Mouse (Mus musculus) CH12.LX (cell line): ENCODE data around the gene Prkg1. TPM values are rescaled to one million over a fixed set of nuclear protein-coding genes. Genes with fewer than 3 reads are reported as not detected.

ENCODE experiments used
- DNase-seq: peaks from one replicate; pipeline ENCODE4 v3.0.0-alpha.2; 2013; ENCODE audit errors: extremely low read depth
- H3K27ac ChIP-seq: 2 replicates; pipeline ENCODE4 v1.5.1; 2012; ENCODE audit warnings: low read depth, mild to moderate bottlenecking, control low read depth, moderate library complexity; ENCODE audit not compliant: insufficient read depth
- H3K27me3 ChIP-seq: replicated peaks from 2 replicates; pipeline ENCODE3; 2012; ENCODE audit warnings: inconsistent platforms
- H3K36me3 ChIP-seq, 2 experiments: replicated peaks in 1 of 2; 2 replicates each; pipeline versions ENCODE3 to v1.6.1; 2012; ENCODE audit warnings: inconsistent platforms in 1 of 2, low read length in 1 of 2, mild to moderate bottlenecking in 1 of 2, mixed read lengths in 1 of 2, moderate library complexity in 1 of 2; ENCODE audit not compliant: control insufficient read depth in 1 of 2, insufficient read depth in 1 of 2
- H3K4me1 ChIP-seq, 2 experiments: 2 replicates each; pipeline ENCODE4 v1.6.1; 2012; ENCODE audit warnings: inconsistent platforms in 1 of 2, moderate library complexity in 1 of 2; ENCODE audit not compliant: insufficient read depth in 2 of 2, control insufficient read depth in 1 of 2
- H3K4me2 ChIP-seq: 2 replicates; pipeline ENCODE4 v1.6.1; 2012; ENCODE audit warnings: low read depth, mild to moderate bottlenecking, control low read depth; ENCODE audit not compliant: poor library complexity, insufficient read depth, severe bottlenecking
- H3K4me3 ChIP-seq, 3 experiments: fragments of 150-350 bp in 1 of 3; sonication (generic) in 1 of 3; replicated peaks in 1 of 3; 2 replicates each; pipeline versions ENCODE3 to v1.5.1; 2011 to 2012; ENCODE audit warnings: low read depth in 2 of 3, low read length in 2 of 3, mild to moderate bottlenecking in 2 of 3, moderate library complexity in 2 of 3, control low read depth in 1 of 3, improper control_type of control experiment in 1 of 3, inconsistent platforms in 1 of 3, mixed read lengths in 1 of 3; ENCODE audit not compliant: poor library complexity in 1 of 3
- H3K79me2 ChIP-seq: replicated peaks from 2 replicates; pipeline ENCODE4 v1.6.1; 2012; ENCODE audit warnings: mild to moderate bottlenecking, moderate library complexity; ENCODE audit not compliant: control insufficient read depth, poor library complexity, insufficient read depth, severe bottlenecking; ENCODE audit errors: extremely low read depth
- H3K9ac ChIP-seq: 2 replicates; pipeline ENCODE4 v1.6.1; 2012; ENCODE audit warnings: low read depth, mild to moderate bottlenecking, control low read depth, moderate library complexity; ENCODE audit not compliant: insufficient read depth
- H3K9me3 ChIP-seq: replicated peaks from 2 replicates; pipeline ENCODE3; 2012; ENCODE audit warnings: low read length, inconsistent platforms, mixed read lengths
- BHLHE40 ChIP-seq: IDR thresholded peaks from 2 replicates; pipeline ENCODE4 v1.6.1; 2011; ENCODE audit warnings: mild to moderate bottlenecking, low read depth, low read length, improper control_type of control experiment
- CHD1 ChIP-seq: IDR thresholded peaks from 2 replicates; pipeline ENCODE4 v1.6.1; 2012; ENCODE audit warnings: low read depth, low read length, improper control_type of control experiment, inconsistent platforms
- ELF1 ChIP-seq: IDR thresholded peaks from 2 replicates; pipeline ENCODE4 v1.6.1; 2014; ENCODE audit warnings: low read depth, mild to moderate bottlenecking, inconsistent platforms, low read length, improper control_type of control experiment
- EP300 ChIP-seq: IDR thresholded peaks from 2 replicates; pipeline ENCODE4 v1.6.1; 2011; ENCODE audit warnings: low read length, improper control_type of control experiment
- ETS1 ChIP-seq: conservative IDR thresholded peaks from 2 replicates; pipeline ENCODE4 v1.6.1; 2012; ENCODE audit warnings: low read depth, mild to moderate bottlenecking, inconsistent platforms, low read length, improper control_type of control experiment, moderate library complexity
- HCFC1 ChIP-seq: IDR thresholded peaks from 2 replicates; pipeline ENCODE4 v1.6.1; 2012; ENCODE audit warnings: low read depth, mild to moderate bottlenecking, inconsistent platforms, low read length, improper control_type of control experiment
- JUN ChIP-seq: IDR thresholded peaks from 2 replicates; pipeline ENCODE4 v1.6.1; 2011; ENCODE audit warnings: low read depth, mild to moderate bottlenecking, low read length, improper control_type of control experiment, moderate library complexity; ENCODE audit not compliant: insufficient read depth
- MAFK ChIP-seq: IDR thresholded peaks from 2 replicates; pipeline ENCODE4 v1.6.1; 2011; ENCODE audit warnings: low read length, improper control_type of control experiment; ENCODE audit not compliant: insufficient replicate concordance
- NELFE ChIP-seq: IDR thresholded peaks from 2 replicates; pipeline ENCODE4 v1.6.1; 2011; ENCODE audit warnings: low read depth, low read length, improper control_type of control experiment
- NRF1 ChIP-seq: IDR thresholded peaks from 2 replicates; pipeline ENCODE4 v1.6.1; 2014; ENCODE audit warnings: low read depth, mild to moderate bottlenecking, inconsistent platforms, low read length, improper control_type of control experiment, moderate library complexity
- PAX5 ChIP-seq: IDR thresholded peaks from 2 replicates; pipeline ENCODE4 v1.6.1; 2012; ENCODE audit warnings: low read length, inconsistent platforms, mixed read lengths
- POLR2AphosphoS2 ChIP-seq: IDR thresholded peaks from 2 replicates; pipeline ENCODE4 v1.6.1; 2011; ENCODE audit warnings: low read depth, low read length, improper control_type of control experiment
- RAD21 ChIP-seq: IDR thresholded peaks from 2 replicates; pipeline ENCODE4 v1.6.1; 2011; ENCODE audit warnings: low read depth, mild to moderate bottlenecking, low read length, improper control_type of control experiment, moderate library complexity
- RCOR1 ChIP-seq: conservative IDR thresholded peaks from 2 replicates; pipeline ENCODE4 v1.6.1; 2012; ENCODE audit warnings: low read depth, mild to moderate bottlenecking, inconsistent platforms, low read length, improper control_type of control experiment
- TCF12 ChIP-seq: IDR thresholded peaks from 2 replicates; pipeline ENCODE4 v1.6.1; 2014; ENCODE audit warnings: low read depth, mild to moderate bottlenecking, inconsistent platforms, low read length, improper control_type of control experiment
- UBTF ChIP-seq: IDR thresholded peaks from 2 replicates; pipeline ENCODE4 v1.6.1; 2012; ENCODE audit warnings: low read depth, mild to moderate bottlenecking, inconsistent platforms, low read length, improper control_type of control experiment, moderate library complexity
- USF1 ChIP-seq: IDR thresholded peaks from 2 replicates; pipeline ENCODE4 v1.6.1; 2014; ENCODE audit warnings: low read depth, mild to moderate bottlenecking, inconsistent platforms, low read length, improper control_type of control experiment
- ZC3H11A ChIP-seq: IDR thresholded peaks from 2 replicates; pipeline ENCODE4 v1.6.1; 2012; ENCODE audit warnings: low read depth, mild to moderate bottlenecking, inconsistent platforms, low read length, improper control_type of control experiment
- ZKSCAN1 ChIP-seq: IDR thresholded peaks from 2 replicates; pipeline ENCODE4 v1.6.1; 2012; ENCODE audit warnings: low read depth, inconsistent platforms, low read length, improper control_type of control experiment, borderline replicate concordance
- dilution Hi-C: fragments of 300-500 bp; cut with MboI; formaldehyde crosslinking; loops from 2 replicates; pipeline ENCODE4 v1.14.3; 2020; ENCODE audit warnings: low sequenced_read_pairs; ENCODE audit not compliant: extremely low pct_unique_long_range_greater_than_20kb, extremely low pct_ligation_motif_present
- in situ Hi-C: fragments of 300-500 bp; cut with MboI; formaldehyde crosslinking; loops from 3 replicates; pipeline ENCODE4 v1.14.3; 2019; ENCODE audit warnings: low sequenced_read_pairs, low pct_ligation_motif_present, low pct_unique_long_range_greater_than_20kb, mixed read lengths
- polyA plus RNA-seq: library from polyadenylated mRNA; unstranded; fragments of >175 nt; gene quantifications from 2 replicates; pipeline ENCODE4 v1.2.1, GENCODE M21; 2012; ENCODE audit warnings: low read depth; ENCODE audit not compliant: insufficient read length
- total RNA-seq, 2 experiments: library from RNA; depleted of rRNA; stranded (reverse); fragments of 300-350 nt in 1 of 2; fragments of >200 nt in 1 of 2; gene quantifications; 2 replicates each; pipeline ENCODE4 v1.2.3; 2012 to 2014

Prkg1 gene
- total and polyA plus RNA-seq, 3 experiments, result not detected

GRCm38 (mm10) chr19:31647492-31647891 is 117.3 kb downstream of the Prkg1 start:
- H3K27ac ChIP-seq, result no peak overlapping the region
- H3K36me3 ChIP-seq, result no peaks in the 10 kb centered on the region
- H3K4me1 ChIP-seq, result no peaks in the 10 kb centered on the region
- no peak overlapping the region for H3K4me2 ChIP-seq
- H3K79me2 ChIP-seq, result no peaks in the 10 kb centered on the region
- DNase-seq, result no peak
- H3K9ac ChIP-seq, result no peak overlapping the region
- dilution Hi-C loops, result no loop called here
- no peak for TF ChIP-seq ETS1
- no peak for TF ChIP-seq NELFE
- no peak for TF ChIP-seq USF1
- no peak for TF ChIP-seq MAFK
- TF ChIP-seq ELF1, result no peak
- TF ChIP-seq RCOR1, result no peak
- TF ChIP-seq HCFC1, result no peak
- TF ChIP-seq POLR2AphosphoS2, result no peak
- no peak for TF ChIP-seq TCF12
- TF ChIP-seq, all 38 proteins: peak for 0
- no peak overlapping the region for H3K4me3 ChIP-seq
- H3K9me3 ChIP-seq, result no peaks in the 10 kb centered on the region
- in situ Hi-C loops, result no loop called here
- no peaks in the 10 kb centered on the region for H3K27me3 ChIP-seq

- dilution Hi-C loops, result no loop called here
These were observed 133.6 kb downstream of the Prkg1 start for GRCm38 (mm10) chr19:31630899-31631869.

More at GRCm38 (mm10) chr19:31630899-31631869, 133.6 kb downstream of the Prkg1 start:
- no peak overlapping the region for H3K4me3 ChIP-seq
- no peak overlapping the region for H3K27ac ChIP-seq
- no peaks in the 10 kb centered on the region for H3K27me3 ChIP-seq
- TF ChIP-seq NRF1 (no peak), EP300 (no peak), ZKSCAN1 (no peak), CHD1 (no peak), RCOR1 (no peak), ELF1 (no peak), UBTF (no peak), ZC3H11A (no peak), POLR2AphosphoS2 (no peak), JUN (no peak), PAX5 (no peak), BHLHE40 (no peak), RAD21 (no peak)
- H3K9me3 ChIP-seq, result no peaks in the 10 kb centered on the region
- no peaks in the 10 kb centered on the region for H3K4me1 ChIP-seq
- H3K4me2 ChIP-seq, result no peak overlapping the region
- no peak overlapping the region for H3K9ac ChIP-seq
- no peaks in the 10 kb centered on the region for H3K79me2 ChIP-seq
- in situ Hi-C loops, result no loop called here
- no peak for DNase-seq
- no peaks in the 10 kb centered on the region for H3K36me3 ChIP-seq
